Mouse (Mus musculus): ENCODE measurements at regions not wholly inside any gene's neighbourhood (a gene's known extent, or its start where the extent isn't known, plus 50 kb on each side); places are given as distances from the start of the nearest gene placed in this dataset.

GRCm38 (mm10) chr9:80961818-80962217 is 496.5 kb upstream of the Impg1 start:
- Histone ChIP-seq H3K4me2 (no peak overlapping the region), H3K27me3 (ENCODE audit: insufficient read depth, low read length) (no peaks in the 10 kb centered on the region), H3K4me3 (ENCODE audit: low read depth, low read length) (no peak overlapping the region), H3K36me3 (ENCODE audit: insufficient read depth) (no peaks in the 10 kb centered on the region), H3K9ac (no peak overlapping the region), H3K9me3 (ENCODE audit: low read depth, low read length) (no peaks in the 10 kb centered on the region), H3K27ac (ENCODE audit: low read depth) (no peak overlapping the region), H3K4me1 (ENCODE audit: insufficient read depth) (no peaks in the 10 kb centered on the region)
- no peak for ATAC-seq (ENCODE audit: insufficient read depth)
- TF ChIP-seq CTCF (IDR thresholded peaks at IDR 0.05; ENCODE audit: low read depth) = no peak
- WGBS = 78% methylated on average over 2 of the region's 2 CpGs
- no peak for DNase-seq

- Histone ChIP-seq H3K4me3 (ENCODE audit: low read depth, low read length) (no peak overlapping the region), H3K9ac (no peak overlapping the region), H3K36me3 (ENCODE audit: insufficient read depth) (no peaks in the 10 kb centered on the region), H3K27me3 (ENCODE audit: insufficient read depth, low read length) (no peaks in the 10 kb centered on the region), H3K4me2 (no peak overlapping the region), H3K4me1 (ENCODE audit: insufficient read depth) (no peaks in the 10 kb centered on the region), H3K9me3 (ENCODE audit: low read depth, low read length) (no peaks in the 10 kb centered on the region), H3K27ac (ENCODE audit: low read depth) (no peak overlapping the region)
- peak; percentile 67 for DNase-seq
- no peak for ATAC-seq (ENCODE audit: insufficient read depth)
- 61% methylated on average over 2 of the region's 2 CpGs for WGBS
- peak; percentile 51 for TF ChIP-seq CTCF (IDR thresholded peaks at IDR 0.05; ENCODE audit: low read depth)
Measured at GRCm38 (mm10) chr9:80942991-80943390, 477.7 kb upstream of the Impg1 start.

- H3K4me3 ChIP-seq (ENCODE audit: low read depth, low read length) = no peak overlapping the region
- H3K9me3 ChIP-seq (ENCODE audit: low read depth, low read length) = no peaks in the 10 kb centered on the region
- H3K27me3 ChIP-seq (ENCODE audit: insufficient read depth, low read length) = no peaks in the 10 kb centered on the region
- ATAC-seq (ENCODE audit: insufficient read depth) = no peak
- no peak overlapping the region for H3K9ac ChIP-seq
- H3K4me1 ChIP-seq (ENCODE audit: insufficient read depth) = no peaks in the 10 kb centered on the region
- 81% methylated on average over 2 of the region's 2 CpGs for WGBS
- H3K27ac ChIP-seq (ENCODE audit: low read depth) = no peak overlapping the region
- no peaks in the 10 kb centered on the region for H3K36me3 ChIP-seq (ENCODE audit: insufficient read depth)
- no peak for TF ChIP-seq CTCF (IDR thresholded peaks at IDR 0.05; ENCODE audit: low read depth)
- no peak for DNase-seq
- H3K4me2 ChIP-seq = no peak overlapping the region
Measured at GRCm38 (mm10) chr9:80941424-80941823, 476.1 kb upstream of the Impg1 start.

GRCm38 (mm10) chr9:80938238-80938637 is 473.0 kb upstream of the Impg1 start:
- Histone ChIP-seq H3K9ac (no peak overlapping the region), H3K27ac (ENCODE audit: low read depth) (no peak overlapping the region), H3K4me1 (ENCODE audit: insufficient read depth) (no peaks in the 10 kb centered on the region), H3K4me2 (no peak overlapping the region), H3K9me3 (ENCODE audit: low read depth, low read length) (no peaks in the 10 kb centered on the region), H3K4me3 (ENCODE audit: low read depth, low read length) (no peak overlapping the region), H3K27me3 (ENCODE audit: insufficient read depth, low read length) (no peaks in the 10 kb centered on the region), H3K36me3 (ENCODE audit: insufficient read depth) (no peaks in the 10 kb centered on the region)
- no peak for ATAC-seq (ENCODE audit: insufficient read depth)
- TF ChIP-seq CTCF (IDR thresholded peaks at IDR 0.05; ENCODE audit: low read depth) = no peak
- no peak for DNase-seq

GRCm38 (mm10) chr9:80930628-80931027 is 465.3 kb upstream of the Impg1 start:
- Histone ChIP-seq H3K4me2 (no peak overlapping the region), H3K4me1 (ENCODE audit: insufficient read depth) (no peaks in the 10 kb centered on the region), H3K4me3 (ENCODE audit: low read depth, low read length) (no peak overlapping the region), H3K27me3 (ENCODE audit: insufficient read depth, low read length) (no peaks in the 10 kb centered on the region), H3K36me3 (ENCODE audit: insufficient read depth) (no peaks in the 10 kb centered on the region), H3K27ac (ENCODE audit: low read depth) (no peak overlapping the region), H3K9me3 (ENCODE audit: low read depth, low read length) (no peaks in the 10 kb centered on the region), H3K9ac (no peak overlapping the region)
- no peak for TF ChIP-seq CTCF (IDR thresholded peaks at IDR 0.05; ENCODE audit: low read depth)
- DNase-seq = peak; percentile 81
- 10% methylated on average over 2 of the region's 2 CpGs for WGBS
- peak; percentile 86 for ATAC-seq (ENCODE audit: insufficient read depth)

- ATAC-seq (ENCODE audit: insufficient read depth) (no peak), DNase-seq (no peak)
- no peaks in the 10 kb centered on the region for H3K4me1 ChIP-seq (ENCODE audit: insufficient read depth)
- H3K27ac ChIP-seq (ENCODE audit: low read depth) = no peak overlapping the region
- H3K27me3 ChIP-seq (ENCODE audit: insufficient read depth, low read length) = no peaks in the 10 kb centered on the region
- no peak overlapping the region for H3K4me3 ChIP-seq (ENCODE audit: low read depth, low read length)
- TF ChIP-seq CTCF (IDR thresholded peaks at IDR 0.05; ENCODE audit: low read depth) = no peak
- H3K9me3 ChIP-seq (ENCODE audit: low read depth, low read length) = no peaks in the 10 kb centered on the region
- H3K9ac ChIP-seq = no peak overlapping the region
- H3K36me3 ChIP-seq (ENCODE audit: insufficient read depth) = no peaks in the 10 kb centered on the region
- WGBS = 84% methylated on average over 1 of the region's 1 CpGs
- no peak overlapping the region for H3K4me2 ChIP-seq
Measured at GRCm38 (mm10) chr9:80920304-80920703, 455.0 kb upstream of the Impg1 start.

GRCm38 (mm10) chr9:80913867-80914266 is 448.6 kb upstream of the Impg1 start:
- 82% methylated on average over 2 of the region's 2 CpGs for WGBS
- TF ChIP-seq CTCF (IDR thresholded peaks at IDR 0.05; ENCODE audit: low read depth) = no peak
- H3K36me3 ChIP-seq (ENCODE audit: insufficient read depth) = no peaks in the 10 kb centered on the region

GRCm38 (mm10) chr9:80912177-80912576 is 446.9 kb upstream of the Impg1 start:
- no peaks in the 10 kb centered on the region for H3K27me3 ChIP-seq (ENCODE audit: insufficient read depth, low read length)
- H3K9ac ChIP-seq = no peak overlapping the region
- H3K27ac ChIP-seq (ENCODE audit: low read depth) = no peak overlapping the region
- H3K4me1 ChIP-seq (ENCODE audit: insufficient read depth) = no peaks in the 10 kb centered on the region
- H3K4me3 ChIP-seq (ENCODE audit: low read depth, low read length) = no peak overlapping the region
- no peak for DNase-seq
- H3K9me3 ChIP-seq (ENCODE audit: low read depth, low read length) = no peaks in the 10 kb centered on the region
- no peak overlapping the region for H3K4me2 ChIP-seq
- no peak for TF ChIP-seq CTCF (IDR thresholded peaks at IDR 0.05; ENCODE audit: low read depth)
- no peak for ATAC-seq (ENCODE audit: insufficient read depth)
- H3K36me3 ChIP-seq (ENCODE audit: insufficient read depth) = no peaks in the 10 kb centered on the region

More at GRCm38 (mm10) chr9:80913867-80914266, 448.6 kb upstream of the Impg1 start:
- no peak for DNase-seq
- no peak for ATAC-seq (ENCODE audit: insufficient read depth)
- Histone ChIP-seq H3K9me3 (ENCODE audit: low read depth, low read length) (no peaks in the 10 kb centered on the region), H3K4me1 (ENCODE audit: insufficient read depth) (no peaks in the 10 kb centered on the region), H3K27ac (ENCODE audit: low read depth) (no peak overlapping the region), H3K4me2 (no peak overlapping the region), H3K9ac (no peak overlapping the region), H3K27me3 (ENCODE audit: insufficient read depth, low read length) (no peaks in the 10 kb centered on the region), H3K4me3 (ENCODE audit: low read depth, low read length) (no peak overlapping the region)

Data from lung, embryonic 14.5 days (tissue).